Mouse (Mus musculus): ENCODE results near the gene Zbtb16. TPM values are rescaled to one million over a fixed set of nuclear protein-coding genes. Genes with fewer than 3 reads are reported as not detected.
A peak's percentile ranks its signal among the peaks of the same experiment; 100 is the strongest.

Gene Zbtb16
- polyA plus RNA-seq, 1 experiment from 2014 or later: 9.7 TPM

DNA sequence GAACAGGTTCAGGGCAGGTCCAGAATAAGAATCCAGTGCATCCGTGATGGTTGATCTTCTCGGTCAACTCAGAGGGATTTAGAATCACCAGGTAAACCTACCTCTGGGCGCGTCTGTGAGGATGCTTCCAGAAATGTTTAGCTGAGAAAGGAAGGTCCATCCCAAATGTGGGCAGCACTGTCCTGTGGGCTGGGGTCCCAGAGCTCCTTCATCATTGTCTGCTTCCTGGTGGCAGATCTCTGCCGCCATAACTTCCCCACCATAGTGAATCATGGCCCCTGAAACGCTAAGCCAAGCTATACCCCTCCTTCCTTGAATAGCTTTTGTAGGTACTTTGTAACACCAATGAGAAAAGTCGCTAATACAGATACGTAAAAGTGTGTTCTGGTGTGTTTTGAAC, 194.4 kb downstream of the Zbtb16 start:
- no peak overlapping the region for H3K4me2 ChIP-seq
- H3K9me3 ChIP-seq (replicated peaks): no peaks in the 10 kb centered on the region
- H3K4me1 ChIP-seq: no peaks in the 10 kb centered on the region
- ATAC-seq (ENCODE audit: low FRiP score): no peak
- H3K4me3 ChIP-seq (replicated peaks): no peak overlapping the region
- 97% methylated on average over 8 of the region's 8 CpGs for WGBS
- no peaks in the 10 kb centered on the region for H3K36me3 ChIP-seq
- no peaks in the 10 kb centered on the region; the same call in 1 of the 2 replicates for H3K27me3 ChIP-seq (replicated peaks)
- no peak overlapping the region for H3K27ac ChIP-seq (replicated peaks)
- H3K9ac ChIP-seq (replicated peaks): no peak overlapping the region

GRCm38 (mm10) chr9:48640881-48641280, 195.1 kb downstream of the Zbtb16 start:
- no peak for ATAC-seq (ENCODE audit: low FRiP score)
- H3K4me2 ChIP-seq: no peak overlapping the region
- H3K9ac ChIP-seq (replicated peaks): no peak overlapping the region
- WGBS: 88% methylated on average over 8 of the region's 8 CpGs
- H3K4me1 ChIP-seq: no peaks in the 10 kb centered on the region
- no peak overlapping the region for H3K27ac ChIP-seq (replicated peaks)
- no peaks in the 10 kb centered on the region for H3K9me3 ChIP-seq (replicated peaks)
- H3K27me3 ChIP-seq (replicated peaks): no peaks in the 10 kb centered on the region; the same call in 1 of the 2 replicates
- H3K36me3 ChIP-seq: no peaks in the 10 kb centered on the region
- no peak overlapping the region for H3K4me3 ChIP-seq (replicated peaks)

DNA sequence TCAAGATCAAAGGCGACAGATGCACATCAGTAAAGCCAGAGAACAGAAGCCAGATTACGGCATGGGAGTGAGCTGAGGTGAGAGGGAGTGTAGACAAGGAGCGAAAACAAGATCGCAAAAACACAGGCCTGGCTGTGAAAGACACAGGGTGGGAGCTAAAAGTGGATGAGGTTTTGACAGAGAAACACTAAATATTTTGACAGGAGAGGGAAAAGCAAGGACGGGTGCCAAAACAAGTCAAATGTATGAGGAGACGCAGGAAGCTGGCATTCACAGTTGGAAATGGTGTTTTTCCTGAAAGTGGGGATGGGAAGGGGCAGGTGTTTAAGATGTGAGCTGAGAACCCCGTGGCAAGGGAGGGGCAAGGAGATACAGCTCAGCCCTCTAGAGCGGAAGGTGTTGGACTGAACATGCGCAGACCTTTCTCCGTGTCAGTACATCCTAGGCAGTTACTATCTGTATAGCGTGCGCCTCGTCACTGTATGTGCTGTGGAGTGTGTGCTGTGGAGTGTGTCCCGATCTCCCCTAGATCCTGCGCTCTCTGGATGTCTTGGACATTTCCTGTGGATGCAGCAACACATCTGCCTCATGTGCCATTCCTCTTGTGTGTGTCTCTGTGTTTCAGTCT, 197.7 kb downstream of the Zbtb16 start:
- WGBS: 65% methylated on average over 15 of the region's 15 CpGs
- H3K4me1 ChIP-seq: peaks cover 3% of the 10 kb centered on the region; the same call in 1 of the 2 replicates
- no peak for ATAC-seq (ENCODE audit: low FRiP score)

GRCm38 (mm10) chr9:48637161-48637560, 198.9 kb downstream of the Zbtb16 start:
- H3K4me2 ChIP-seq: no peak overlapping the region
- H3K36me3 ChIP-seq: no peaks in the 10 kb centered on the region
- no peak overlapping the region for H3K9ac ChIP-seq (replicated peaks)
- H3K27me3 ChIP-seq (replicated peaks): peaks cover 4% of the 10 kb centered on the region
- ATAC-seq (ENCODE audit: low FRiP score): no peak
- H3K4me1 ChIP-seq: peaks cover 3% of the 10 kb centered on the region; the same call in 1 of the 2 replicates
- H3K4me3 ChIP-seq (replicated peaks): no peak overlapping the region
- H3K9me3 ChIP-seq (replicated peaks): no peaks in the 10 kb centered on the region
- 95% methylated on average over 7 of the region's 7 CpGs for WGBS
- no peak overlapping the region for H3K27ac ChIP-seq (replicated peaks)

More for the DNA sequence above, 197.7 kb downstream of the Zbtb16 start:
- Histone ChIP-seq H3K36me3 (no peaks in the 10 kb centered on the region), H3K4me2 (no peak overlapping the region), H3K9ac (replicated peaks) (no peak overlapping the region), H3K27me3 (replicated peaks) (peaks cover 4% of the 10 kb centered on the region), H3K27ac (replicated peaks) (no peak overlapping the region), H3K4me3 (replicated peaks) (no peak overlapping the region), H3K9me3 (replicated peaks) (no peaks in the 10 kb centered on the region)

GRCm38 (mm10) chr9:48635576-48636350, 200.3 kb downstream of the Zbtb16 start:
- Histone ChIP-seq H3K4me3 (replicated peaks) (no peak overlapping the region), H3K36me3 (no peaks in the 10 kb centered on the region), H3K4me2 (no peak overlapping the region), H3K9ac (replicated peaks) (no peak overlapping the region), H3K27ac (replicated peaks) (no peak overlapping the region), H3K27me3 (replicated peaks) (peaks cover 4% of the 10 kb centered on the region), H3K9me3 (replicated peaks) (no peaks in the 10 kb centered on the region), H3K4me1 (peaks cover 3% of the 10 kb centered on the region; the same call in 1 of the 2 replicates)
- ATAC-seq (ENCODE audit: low FRiP score): no peak
- 51% methylated on average over 18 of the region's 18 CpGs for WGBS

DNA sequence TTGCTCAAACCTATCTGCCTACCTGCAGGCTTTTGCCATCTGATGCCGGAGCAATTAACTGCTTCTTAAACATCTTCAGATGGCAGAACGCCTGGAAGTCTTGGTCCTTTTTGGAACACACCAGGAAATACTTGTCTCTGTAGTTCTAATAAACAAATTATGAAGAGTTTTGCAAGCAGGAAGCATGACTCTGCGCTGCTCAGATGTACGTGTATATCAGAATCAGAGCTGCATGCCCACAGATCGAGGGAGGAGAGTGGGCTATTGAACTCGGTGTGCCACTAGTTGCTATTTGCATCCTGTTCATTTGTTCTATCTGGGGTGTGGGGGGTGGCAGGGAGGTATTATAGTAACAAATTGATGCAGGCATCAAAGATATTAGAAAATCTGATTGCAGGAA, 202.9 kb downstream of the Zbtb16 start:
- H3K4me3 ChIP-seq (replicated peaks): no peak overlapping the region
- H3K27ac ChIP-seq (replicated peaks): no peak overlapping the region
- H3K9me3 ChIP-seq (replicated peaks): no peaks in the 10 kb centered on the region
- 90% methylated on average over 6 of the region's 6 CpGs for WGBS
- no peak overlapping the region for H3K4me2 ChIP-seq
- H3K27me3 ChIP-seq (replicated peaks): peaks cover 4% of the 10 kb centered on the region
- no peaks in the 10 kb centered on the region for H3K36me3 ChIP-seq
- peaks cover 3% of the 10 kb centered on the region; the same call in 1 of the 2 replicates for H3K4me1 ChIP-seq
- H3K9ac ChIP-seq (replicated peaks): no peak overlapping the region
- no peak for ATAC-seq (ENCODE audit: low FRiP score)

GRCm38 (mm10) chr9:48619268-48619667, 216.8 kb downstream of the Zbtb16 start:
- Histone ChIP-seq H3K4me2 (no peak overlapping the region), H3K9ac (replicated peaks) (no peak overlapping the region), H3K4me1 (peaks cover 10% of the 10 kb centered on the region), H3K4me3 (replicated peaks) (no peak overlapping the region), H3K27ac (replicated peaks) (no peak overlapping the region), H3K36me3 (no peaks in the 10 kb centered on the region), H3K27me3 (replicated peaks) (no peaks in the 10 kb centered on the region), H3K9me3 (replicated peaks) (no peaks in the 10 kb centered on the region)
- WGBS: 62% methylated on average over 1 of the region's 1 CpGs
- ATAC-seq (ENCODE audit: low FRiP score): no peak

DNA sequence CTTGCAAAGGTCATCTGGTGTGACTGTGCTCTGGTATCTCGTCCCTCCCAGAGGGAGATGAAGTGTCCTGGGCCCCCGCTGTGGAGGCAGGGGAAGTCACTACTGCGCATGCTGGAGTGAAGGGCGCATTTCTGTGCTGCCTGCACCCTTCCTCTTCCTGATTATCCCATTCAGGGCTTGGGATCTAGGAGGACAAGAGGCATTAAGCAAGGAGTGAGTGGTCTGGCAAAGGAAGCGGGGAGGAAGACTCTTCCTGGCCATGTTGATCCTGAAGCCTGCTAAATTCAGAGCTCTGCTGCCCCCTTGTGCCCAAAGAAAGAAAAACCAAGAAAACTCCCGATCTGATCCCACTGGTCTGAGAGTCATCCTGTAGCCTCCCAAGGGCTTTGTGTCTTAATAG, 217.4 kb downstream of the Zbtb16 start:
- H3K36me3 ChIP-seq: no peaks in the 10 kb centered on the region
- no peak overlapping the region for H3K9ac ChIP-seq (replicated peaks)
- no peaks in the 10 kb centered on the region for H3K27me3 ChIP-seq (replicated peaks)
- peak overlapping the region; percentile 33 for H3K4me2 ChIP-seq
- no peaks in the 10 kb centered on the region for H3K9me3 ChIP-seq (replicated peaks)
- 32% methylated on average over 6 of the region's 6 CpGs for WGBS
- H3K4me3 ChIP-seq (replicated peaks): no peak overlapping the region
- no peak overlapping the region for H3K27ac ChIP-seq (replicated peaks)
- H3K4me1 ChIP-seq: peaks cover 10% of the 10 kb centered on the region
- peak; percentile 55 for ATAC-seq (ENCODE audit: low FRiP score)

DNA sequence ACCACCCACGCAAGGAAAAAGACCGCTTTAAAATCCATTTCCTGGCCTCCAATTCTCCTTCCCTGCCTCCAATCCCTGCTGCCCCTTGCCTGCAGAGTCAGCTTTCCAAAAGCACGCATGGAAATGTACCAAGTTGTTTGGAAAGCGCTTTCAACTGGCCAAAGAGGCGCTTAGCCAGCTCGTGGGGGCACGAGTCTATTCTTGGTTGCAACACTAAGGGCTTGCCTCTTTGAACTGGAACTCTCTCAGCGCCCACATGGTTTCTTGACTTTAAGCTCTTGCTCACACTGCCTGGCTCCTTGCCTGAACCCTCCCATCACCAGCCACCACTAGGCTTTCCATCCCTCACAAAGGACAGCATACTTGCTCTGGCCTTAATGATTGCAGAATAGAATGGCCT, 217.9 kb downstream of the Zbtb16 start:
- no peaks in the 10 kb centered on the region for H3K36me3 ChIP-seq
- ATAC-seq (ENCODE audit: low FRiP score): no peak
- H3K9me3 ChIP-seq (replicated peaks): no peaks in the 10 kb centered on the region
- 77% methylated on average over 8 of the region's 8 CpGs for WGBS
- H3K4me1 ChIP-seq: peaks cover 10% of the 10 kb centered on the region
- no peak overlapping the region for H3K27ac ChIP-seq (replicated peaks)
- no peak overlapping the region for H3K9ac ChIP-seq (replicated peaks)
- no peak overlapping the region for H3K4me3 ChIP-seq (replicated peaks)
- H3K27me3 ChIP-seq (replicated peaks): no peaks in the 10 kb centered on the region
- H3K4me2 ChIP-seq: peak overlapping the region; percentile 33

- no peaks in the 10 kb centered on the region for H3K36me3 ChIP-seq
- H3K27me3 ChIP-seq (replicated peaks): no peaks in the 10 kb centered on the region
- H3K27ac ChIP-seq (replicated peaks): no peak overlapping the region
- H3K4me1 ChIP-seq: peaks cover 10% of the 10 kb centered on the region
- ATAC-seq (ENCODE audit: low FRiP score): no peak
- H3K9me3 ChIP-seq (replicated peaks): no peaks in the 10 kb centered on the region
- WGBS: 90% methylated on average over 3 of the region's 3 CpGs
- H3K9ac ChIP-seq (replicated peaks): no peak overlapping the region
- H3K4me2 ChIP-seq: no peak overlapping the region
- H3K4me3 ChIP-seq (replicated peaks): no peak overlapping the region
These were observed 218.5 kb downstream of the Zbtb16 start for GRCm38 (mm10) chr9:48617511-48618010.

DNA sequence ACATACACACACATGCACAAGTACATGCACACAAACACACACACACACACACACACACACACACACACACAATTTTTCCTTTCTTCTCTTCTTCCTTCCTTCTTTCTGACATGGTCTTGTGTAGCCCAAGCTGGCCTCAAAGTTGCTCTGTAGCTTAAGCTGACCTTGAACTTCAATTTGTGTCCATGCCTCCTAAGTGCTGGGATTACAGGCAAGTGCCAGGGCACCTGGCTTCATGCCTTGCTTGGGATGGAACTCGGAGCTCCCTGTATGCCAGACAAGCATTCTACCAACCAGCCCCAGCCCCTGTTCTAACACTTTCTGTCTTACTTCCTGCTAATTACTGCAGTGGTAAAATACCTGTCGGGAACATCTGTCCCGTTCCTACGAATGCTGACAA, 222.8 kb downstream of the Zbtb16 start:
- Histone ChIP-seq H3K4me2 (no peak overlapping the region), H3K9me3 (replicated peaks) (no peaks in the 10 kb centered on the region), H3K9ac (replicated peaks) (no peak overlapping the region), H3K4me1 (0 out of 2 replicates have a peak, but pooled peaks cover 2% of the 10 kb centered on the region), H3K27me3 (replicated peaks) (no peaks in the 10 kb centered on the region), H3K27ac (replicated peaks) (no peak overlapping the region), H3K4me3 (replicated peaks) (no peak overlapping the region), H3K36me3 (no peaks in the 10 kb centered on the region)
- WGBS: 85% methylated on average over 4 of the region's 4 CpGs
- ATAC-seq (ENCODE audit: low FRiP score): no peak

DNA sequence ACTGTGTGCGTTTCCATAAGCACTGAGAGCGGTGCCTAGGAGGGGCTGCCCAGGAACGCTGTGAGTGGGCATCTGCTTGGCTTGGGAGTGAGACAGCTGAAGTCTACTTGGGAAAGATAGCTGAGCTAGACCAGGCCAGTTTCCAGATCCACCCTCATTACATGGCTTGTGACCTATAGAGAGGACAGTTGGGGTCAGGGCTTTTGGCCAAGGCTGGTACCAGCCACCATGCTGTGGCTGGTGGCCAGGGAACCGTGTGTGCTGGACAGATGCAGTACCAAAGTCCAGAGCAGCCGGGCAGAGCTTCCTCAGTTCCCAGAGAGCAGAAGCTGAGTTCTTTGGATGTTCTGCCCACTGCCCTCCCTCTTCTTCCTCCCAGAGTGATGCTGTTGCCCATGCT, 223.5 kb downstream of the Zbtb16 start:
- no peaks in the 10 kb centered on the region for H3K9me3 ChIP-seq (replicated peaks)

More for the DNA sequence above, 223.5 kb downstream of the Zbtb16 start:
- H3K27ac ChIP-seq (replicated peaks): no peak overlapping the region
- H3K4me1 ChIP-seq: no peaks in the 10 kb centered on the region
- no peak overlapping the region for H3K4me2 ChIP-seq
- 98% methylated on average over 5 of the region's 5 CpGs for WGBS
- ATAC-seq (ENCODE audit: low FRiP score): no peak
- no peaks in the 10 kb centered on the region for H3K36me3 ChIP-seq
- H3K4me3 ChIP-seq (replicated peaks): no peak overlapping the region
- H3K9ac ChIP-seq (replicated peaks): no peak overlapping the region
- no peaks in the 10 kb centered on the region for H3K27me3 ChIP-seq (replicated peaks)
